Comparison of ENCODE assay signal across 25 mouse cellular contexts in genomic region chr1:153515368-153515767, GRCm38 (mm10). TPM values are rescaled to one million over a fixed set of nuclear protein-coding genes. Genes with fewer than 3 reads are reported as not detected.
DNase-seq lines count a peak whose midpoint lies in the region; ATAC-seq and TF ChIP-seq lines count a peak whose summit lies in the region.
"Had no signal": no experiment of that assay in that cellular context is flagged by ENCODE, and none has a peak within 500 bp of the region (broad histone marks: within the 10 kb centered on the region; RNA-seq: fewer than 3 reads in every experiment).

No protein-coding gene starts in this region.

- TF ChIP-seq POLR2A in kidney, adult 2 months (IDR thresholded peaks at IDR 0.05; ENCODE audit: low read depth, low read length), result no peak

- no peak for TF ChIP-seq CTCF in kidney, adult 2 months (conservative IDR thresholded peaks at IDR 0.05; ENCODE audit: insufficient read depth, insufficient read length, low read depth, low read length)
- no peak for TF ChIP-seq CTCF in kidney, postnatal 0 days (IDR thresholded peaks at IDR 0.05; ENCODE audit: low read depth)

- WGBS in midbrain, embryonic 11.5 days, result 90% methylated on average over 12 of the region's 12 CpGs
- 79% methylated on average over 12 of the region's 12 CpGs for whole genome bisulfite sequencing in midbrain, embryonic 14.5 days
- 29% methylated on average over 12 of the region's 12 CpGs for WGBS in kidney, adult 2 months
- WGBS in kidney, postnatal 0 days, result 27% methylated on average over 12 of the region's 12 CpGs
- 52% methylated on average over 12 of the region's 12 CpGs for WGBS in forebrain, embryonic 16.5 days

- no peak overlapping the region for H3K27ac ChIP-seq in midbrain, embryonic 11.5 days (ENCODE audit: low read depth, low read length)
- H3K27ac ChIP-seq in midbrain, embryonic 14.5 days (replicated peaks; ENCODE audit: low read depth, low read length), result no peak overlapping the region
- no peak overlapping the region for H3K27ac ChIP-seq in kidney, adult 2 months (ENCODE audit: insufficient read depth, low read depth, low read length)
- no peak overlapping the region for H3K27ac ChIP-seq in kidney, postnatal 0 days
- H3K27ac ChIP-seq in forebrain, embryonic 16.5 days (ENCODE audit: low read length), result no peak overlapping the region
- H3K27ac ChIP-seq: gastrocnemius, adult 2 months; hindbrain, embryonic 15.5 days; layer of hippocampus, adult 2 months; limb, embryonic 12.5 days; liver, embryonic 14.5 days; lung, embryonic 15.5 days; midbrain, embryonic 15.5 days; neural tube, embryonic 12.5 days; stomach, embryonic 15.5 days had no signal

- no peaks in the 10 kb centered on the region for H3K9me3 ChIP-seq in midbrain, embryonic 11.5 days (ENCODE audit: control insufficient read depth, low read length)
- H3K9me3 ChIP-seq in midbrain, embryonic 14.5 days (ENCODE audit: control insufficient read depth, low read length), result no peaks in the 10 kb centered on the region
- H3K9me3 ChIP-seq in kidney, postnatal 0 days (replicated peaks; ENCODE audit: low read length), result no peaks in the 10 kb centered on the region
- H3K9me3 ChIP-seq in forebrain, embryonic 16.5 days (ENCODE audit: control insufficient read depth, low read length), result no peaks in the 10 kb centered on the region
- H3K9me3 ChIP-seq: hindbrain, embryonic 15.5 days; limb, embryonic 12.5 days; lung, embryonic 15.5 days; megakaryocyte, embryonic 14.5 days; midbrain, embryonic 15.5 days; neural tube, embryonic 12.5 days; stomach, embryonic 15.5 days had no signal

- no peaks in the 10 kb centered on the region for H3K4me1 ChIP-seq in midbrain, embryonic 11.5 days (ENCODE audit: control insufficient read depth, insufficient read depth, low read length)
- no peaks in the 10 kb centered on the region for H3K4me1 ChIP-seq in midbrain, embryonic 14.5 days (ENCODE audit: control insufficient read depth, insufficient read depth, low read length)
- peaks cover 4% of the 10 kb centered on the region; the same call in 1 of the 2 replicates for H3K4me1 ChIP-seq in kidney, adult 2 months (ENCODE audit: control insufficient read depth, insufficient read depth, low read length)
- H3K4me1 ChIP-seq in kidney, postnatal 0 days (replicated peaks; ENCODE audit: insufficient read depth, low read length), result no peaks in the 10 kb centered on the region
- H3K4me1 ChIP-seq in forebrain, embryonic 16.5 days (replicated peaks; ENCODE audit: control insufficient read depth, insufficient read depth, low read length), result no peaks in the 10 kb centered on the region
- H3K4me1 ChIP-seq: hindbrain, embryonic 15.5 days; limb, embryonic 12.5 days; lung, embryonic 15.5 days; midbrain, embryonic 15.5 days; neural tube, embryonic 12.5 days; stomach, embryonic 15.5 days had no signal

- no peak overlapping the region for H3K4me3 ChIP-seq in midbrain, embryonic 11.5 days (ENCODE audit: low read depth, low read length)
- H3K4me3 ChIP-seq in midbrain, embryonic 14.5 days (replicated peaks; ENCODE audit: low read depth, low read length), result no peak overlapping the region
- H3K4me3 ChIP-seq in kidney, adult 2 months (ENCODE audit: insufficient read depth, low read depth, low read length), result no peak overlapping the region
- H3K4me3 ChIP-seq in kidney, postnatal 0 days (replicated peaks; ENCODE audit: low read depth, low read length), result no peak overlapping the region
- no peak overlapping the region for H3K4me3 ChIP-seq in forebrain, embryonic 16.5 days (replicated peaks; ENCODE audit: low read length)
- H3K4me3 ChIP-seq: gastrocnemius, adult 2 months; hindbrain, embryonic 15.5 days; layer of hippocampus, adult 2 months; limb, embryonic 12.5 days; lung, embryonic 15.5 days; megakaryocyte, embryonic 14.5 days; midbrain, embryonic 15.5 days; neural tube, embryonic 12.5 days; stomach, embryonic 15.5 days had no signal

- H3K9ac ChIP-seq in midbrain, embryonic 11.5 days (ENCODE audit: low read length), result no peak overlapping the region
- H3K9ac ChIP-seq in midbrain, embryonic 14.5 days (replicated peaks; ENCODE audit: low read length), result no peak overlapping the region
- no peak overlapping the region for H3K9ac ChIP-seq in kidney, postnatal 0 days (ENCODE audit: low read depth, low read length)
- H3K9ac ChIP-seq in forebrain, embryonic 16.5 days (replicated peaks; ENCODE audit: low read depth, low read length), result no peak overlapping the region
- H3K9ac ChIP-seq: hindbrain, embryonic 15.5 days; limb, embryonic 12.5 days; liver, embryonic 14.5 days; lung, embryonic 15.5 days; midbrain, embryonic 15.5 days; neural tube, embryonic 12.5 days; stomach, embryonic 15.5 days had no signal

- DNase-seq in midbrain, embryonic 11.5 days (ENCODE audit: low spot score, missing footprints), result peak; percentile 67
- DNase-seq in midbrain, embryonic 14.5 days, result no peak
- peak; percentile 86 for DNase-seq in kidney, adult 2 months
- peak; percentile 49 for DNase-seq in kidney, postnatal 0 days (ENCODE audit: low spot score)
- no peak for DNase-seq in testis, postnatal 10 days (ENCODE audit: low spot score)
- no peak for DNase-seq in frontal cortex, adult 2 months (ENCODE audit: extremely low spot score in 1 of 2, low spot score in 1 of 2)
- DNase-seq: B cell, adult 2 months; cerebellum, adult 11 months; cerebellum, adult 9-11 months; gastrocnemius, adult 2 months; layer of hippocampus, postnatal 36 days; lung, postnatal 36 days; right cerebral cortex, postnatal 4 days; thymus, adult 18-20 months; thymus, postnatal 36 days had no signal

- H3K4me2 ChIP-seq in midbrain, embryonic 11.5 days, result no peak overlapping the region
- no peak overlapping the region for H3K4me2 ChIP-seq in midbrain, embryonic 14.5 days (ENCODE audit: low read length)
- H3K4me2 ChIP-seq in kidney, postnatal 0 days (ENCODE audit: low read length), result no peak overlapping the region
- no peak overlapping the region for H3K4me2 ChIP-seq in forebrain, embryonic 16.5 days (ENCODE audit: low read length)
- H3K4me2 ChIP-seq: hindbrain, embryonic 15.5 days; limb, embryonic 12.5 days; lung, embryonic 15.5 days; midbrain, embryonic 15.5 days; neural tube, embryonic 12.5 days; stomach, embryonic 15.5 days had no signal

- no peaks in the 10 kb centered on the region for H3K27me3 ChIP-seq in midbrain, embryonic 11.5 days (ENCODE audit: control insufficient read depth, insufficient read depth, low read length)
- H3K27me3 ChIP-seq in midbrain, embryonic 14.5 days (ENCODE audit: control insufficient read depth, insufficient read depth, low read length), result no peaks in the 10 kb centered on the region
- H3K27me3 ChIP-seq in kidney, adult 2 months (replicated peaks; ENCODE audit: control insufficient read depth, insufficient read depth, low read length), result no peaks in the 10 kb centered on the region
- no peaks in the 10 kb centered on the region for H3K27me3 ChIP-seq in kidney, postnatal 0 days (ENCODE audit: insufficient read depth, low read length)
- no peaks in the 10 kb centered on the region for H3K27me3 ChIP-seq in forebrain, embryonic 16.5 days (replicated peaks; ENCODE audit: control insufficient read depth, insufficient read depth, low read length)
- H3K27me3 ChIP-seq: hindbrain, embryonic 15.5 days; limb, embryonic 12.5 days; lung, embryonic 15.5 days; megakaryocyte, embryonic 14.5 days; midbrain, embryonic 15.5 days; neural tube, embryonic 12.5 days; stomach, embryonic 15.5 days had no signal

- H3K36me3 ChIP-seq in midbrain, embryonic 11.5 days (ENCODE audit: control insufficient read depth, insufficient read depth, low read length), result no peaks in the 10 kb centered on the region
- no peaks in the 10 kb centered on the region for H3K36me3 ChIP-seq in midbrain, embryonic 14.5 days (ENCODE audit: control insufficient read depth, insufficient read depth, low read length)
- no peaks in the 10 kb centered on the region for H3K36me3 ChIP-seq in kidney, adult 2 months (ENCODE audit: control insufficient read depth, insufficient read depth, low read length)
- no peaks in the 10 kb centered on the region for H3K36me3 ChIP-seq in kidney, postnatal 0 days (ENCODE audit: insufficient read depth, low read length)
- H3K36me3 ChIP-seq in forebrain, embryonic 16.5 days (ENCODE audit: control insufficient read depth, insufficient read depth), result no peaks in the 10 kb centered on the region
- H3K36me3 ChIP-seq: hindbrain, embryonic 15.5 days; limb, embryonic 12.5 days; lung, embryonic 15.5 days; midbrain, embryonic 15.5 days; neural tube, embryonic 12.5 days; stomach, embryonic 15.5 days had no signal

- no peak for ATAC-seq in midbrain, embryonic 11.5 days (ENCODE audit: low FRiP score)
- no peak for ATAC-seq in midbrain, embryonic 14.5 days (ENCODE audit: low FRiP score, low TSS enrichment)
- ATAC-seq in kidney, postnatal 0 days (replicated peaks; ENCODE audit: low FRiP score, low read depth), result peak; percentile 54; the same call in 1 of the 2 replicates
- ATAC-seq in forebrain, embryonic 16.5 days, result no peak
- ATAC-seq: midbrain, embryonic 15.5 days had no signal

RNA-seq across cellular contexts. Expression of gene Dhx9, which starts 27.9 kb away (rescaled TPM):
- polyA plus RNA-seq in midbrain, embryonic 11.5 days (2014; fragmentation: Nextera tagmentation; extraction: Ambion mirVana), result 27.0 and 35.6 TPM in 2 replicates
- polyA plus RNA-seq in midbrain, embryonic 14.5 days (2014; fragmentation: Nextera tagmentation; extraction: Ambion mirVana), result 36.8 and 43.2 TPM in 2 replicates
- 14.4 and 20.9 TPM in 2 replicates for polyA plus RNA-seq in kidney, adult 2 months (2012; rRNA removed)
- polyA plus RNA-seq in kidney, postnatal 0 days (2015; fragmentation: Nextera tagmentation; extraction: Ambion mirVana), result 26.0 and 26.4 TPM in 2 replicates
- polyA plus RNA-seq in forebrain, embryonic 16.5 days (2015; fragmentation: Nextera tagmentation; extraction: Ambion mirVana), result 30.8 and 38.4 TPM in 2 replicates
- 56.1 and 62.4 TPM in 2 replicates for polyA plus RNA-seq in frontal cortex, adult 2 months (2012; rRNA removed)

RNA-seq across cellular contexts. Expression of gene Npl, which starts 34.5 kb away (rescaled TPM):
- 20.5 and 23.6 TPM in 2 replicates for polyA plus RNA-seq in midbrain, embryonic 11.5 days (2014; fragmentation: Nextera tagmentation; extraction: Ambion mirVana)
- 12.4 and 13.4 TPM in 2 replicates for polyA plus RNA-seq in midbrain, embryonic 14.5 days (2014; fragmentation: Nextera tagmentation; extraction: Ambion mirVana)
- polyA plus RNA-seq in kidney, adult 2 months (2012; rRNA removed), result 33.7 and 41.2 TPM in 2 replicates
- 35.2 and 40.4 TPM in 2 replicates for polyA plus RNA-seq in kidney, postnatal 0 days (2015; fragmentation: Nextera tagmentation; extraction: Ambion mirVana)
- polyA plus RNA-seq in forebrain, embryonic 16.5 days (2015; fragmentation: Nextera tagmentation; extraction: Ambion mirVana), result 6.6 and 8.8 TPM in 2 replicates
- 3.5 and 4.6 TPM in 2 replicates for polyA plus RNA-seq in frontal cortex, adult 2 months (2012; rRNA removed)

Comparison
In these comparisons a context has a peak if more than half of its experiments do, and no peak if none do; other contexts are left out.
1. DNase-seq: peak in midbrain, embryonic 11.5 days (single experiment), kidney, adult 2 months (single experiment) and kidney, postnatal 0 days (single experiment); none in midbrain, embryonic 14.5 days (single experiment), testis, postnatal 10 days (single experiment) and frontal cortex, adult 2 months (0 of 2).